Mouse (Mus musculus): ENCODE results near the gene Errfi1. TPM values are rescaled to one million over a fixed set of nuclear protein-coding genes. Genes with fewer than 3 reads are reported as not detected.

Gene Errfi1
- polyA plus RNA-seq, 1 experiment from 2014 or later: 32.1 TPM

DNA sequence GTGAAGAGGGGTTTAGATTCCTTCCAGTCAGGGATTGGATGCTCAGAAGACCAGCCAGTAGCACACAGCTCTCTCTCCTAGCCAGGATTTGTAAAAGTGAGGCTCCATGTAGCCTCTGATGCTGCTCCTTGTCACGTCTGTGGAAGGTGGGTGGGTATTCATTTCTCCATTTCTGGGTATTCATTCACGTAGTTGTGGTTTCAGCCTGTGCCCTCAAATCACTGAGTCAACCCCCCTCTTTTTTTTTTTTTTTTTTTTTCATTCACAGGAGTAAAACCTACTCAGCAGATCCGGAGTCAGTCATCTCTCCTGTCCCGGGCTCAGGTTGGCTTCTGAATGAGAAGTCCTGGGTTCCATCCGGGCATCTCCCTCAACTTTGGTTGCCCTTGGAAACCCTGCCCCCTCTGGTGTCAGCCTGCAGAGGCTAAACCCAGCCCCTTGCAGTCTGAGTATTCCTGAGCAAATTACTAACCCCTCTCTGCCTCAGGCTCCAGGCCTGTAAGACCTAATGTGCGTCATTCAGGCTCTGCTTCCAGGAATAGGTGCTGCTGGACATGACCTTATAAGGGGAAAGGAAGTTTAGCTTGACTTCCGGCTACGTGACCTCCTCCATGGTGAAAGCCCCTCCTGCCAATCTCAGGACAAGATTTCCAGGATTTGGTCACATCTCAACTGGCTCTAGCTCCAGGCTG is 63.8 kb downstream of the Errfi1 start:
- H3K36me3 ChIP-seq: no peaks in the 10 kb centered on the region
- WGBS: 55% methylated on average over 8 of the region's 8 CpGs
- ATAC-seq (ENCODE audit: insufficient number of reproducible peaks, low FRiP score, low TSS enrichment, low read depth): no peak

More for the DNA sequence above, 63.8 kb downstream of the Errfi1 start:
- H3K9ac ChIP-seq: no peak overlapping the region
- H3K4me1 ChIP-seq: peaks cover 13% of the 10 kb centered on the region; the same call in 1 of the 2 replicates
- H3K9me3 ChIP-seq (replicated peaks): no peaks in the 10 kb centered on the region
- no peak overlapping the region for H3K27ac ChIP-seq (replicated peaks)
- H3K4me3 ChIP-seq (replicated peaks): no peak overlapping the region
- H3K27me3 ChIP-seq: no peaks in the 10 kb centered on the region
- no peak overlapping the region for H3K4me2 ChIP-seq (replicated peaks)

Other genes with a start within 250 kb of the Errfi1 start
- 0.43 and 0.76 TPM in 2 replicates for gene Slc45a1, start 201.7 kb upstream of the Errfi1 start, polyA plus RNA-seq (2015; fragmentation: Nextera tagmentation; extraction: Ambion mirVana)
- 374 TPM in 2 replicates for gene Park7, start 60.5 kb downstream of the Errfi1 start, polyA plus RNA-seq (2015; fragmentation: Nextera tagmentation; extraction: Ambion mirVana)
- gene Tnfrsf9, start 60.6 kb downstream of the Errfi1 start, polyA plus RNA-seq (2015; fragmentation: Nextera tagmentation; extraction: Ambion mirVana): 1.0 and 1.3 TPM in 2 replicates
- gene Uts2, start 143.2 kb downstream of the Errfi1 start, polyA plus RNA-seq (2015; fragmentation: Nextera tagmentation; extraction: Ambion mirVana): not detected in 2 replicates
- gene Per3, start 190.7 kb downstream of the Errfi1 start, polyA plus RNA-seq (2015; fragmentation: Nextera tagmentation; extraction: Ambion mirVana): 5.4 and 6.8 TPM in 2 replicates
- 121 and 123 TPM in 2 replicates for gene Vamp3, start 204.0 kb downstream of the Errfi1 start, polyA plus RNA-seq (2015; fragmentation: Nextera tagmentation; extraction: Ambion mirVana)
- not detected in 2 replicates for gene Gm13090, start 235.7 kb downstream of the Errfi1 start, polyA plus RNA-seq (2015; fragmentation: Nextera tagmentation; extraction: Ambion mirVana)

Measured in embryonic facial prominence, embryonic 15.5 days (tissue).